Mouse (Mus musculus) neural tube, embryonic 10.5 days (tissue): ENCODE measurements around the gene Eif3k.

Experiments used
- DNase-seq: peaks from one replicate; pipeline ENCODE4 v3.0.0-alpha.2; 2017; ENCODE audit warnings: low spot score; ENCODE audit errors: extremely low spot score

The Eif3k gene

GRCm38 (mm10) chr7:28981651-28982273 is at the start of gene Eif3k, which contains the start of gene Map4k1:
TSS of gene Eif3k (minus strand) at chr7:28981864.
TSS of gene Map4k1 (plus strand) at chr7:28982050.
- DNase-seq: peak; percentile 93

GRCm38 (mm10) chr7:29029690-29030656 is 48.3 kb upstream of the Eif3k start:
- no peak for DNase-seq

GRCm38 (mm10) chr7:29028761-29029160 is 47.1 kb upstream of the Eif3k start:
- no peak for DNase-seq

- no peak for DNase-seq
Observed at GRCm38 (mm10) chr7:29026811-29027210, 45.1 kb upstream of the Eif3k start.

- no peak for DNase-seq
Observed at GRCm38 (mm10) chr7:29026195-29026594, 44.5 kb upstream of the Eif3k start.

GRCm38 (mm10) chr7:29025566-29025965 is 43.9 kb upstream of the Eif3k start:
- DNase-seq: no peak

- no peak for DNase-seq
Observed at GRCm38 (mm10) chr7:29023514-29023913, 41.9 kb upstream of the Eif3k start.

GRCm38 (mm10) chr7:29022479-29022878 is 40.8 kb upstream of the Eif3k start:
- no peak for DNase-seq

- DNase-seq: peak; percentile 36
Observed at GRCm38 (mm10) chr7:29019447-29020220, 38.0 kb upstream of the Eif3k start.

- DNase-seq: no peak
Observed at GRCm38 (mm10) chr7:29017222-29017621, 35.6 kb upstream of the Eif3k start.

- DNase-seq: no peak
Observed at GRCm38 (mm10) chr7:29016440-29016839, 34.8 kb upstream of the Eif3k start.

GRCm38 (mm10) chr7:29014984-29015383 is 33.3 kb upstream of the Eif3k start:
- DNase-seq: no peak

GRCm38 (mm10) chr7:29008714-29009113 is 27.1 kb upstream of the Eif3k start:
- no peak for DNase-seq

GRCm38 (mm10) chr7:29008171-29008570 is 26.5 kb upstream of the Eif3k start:
- DNase-seq: no peak

- no peak for DNase-seq
Observed at GRCm38 (mm10) chr7:29007224-29008101, 25.8 kb upstream of the Eif3k start.

GRCm38 (mm10) chr7:29000651-29001605 is 19.3 kb upstream of the Eif3k start:
- DNase-seq: peak; percentile 87

GRCm38 (mm10) chr7:28993402-28993801 is 11.7 kb upstream of the Eif3k start:
- DNase-seq: no peak

- DNase-seq: no peak
Observed at GRCm38 (mm10) chr7:28992997-28993396, 11.3 kb upstream of the Eif3k start.

GRCm38 (mm10) chr7:28991616-28992015 is 10.0 kb upstream of the Eif3k start:
- no peak for DNase-seq
